Mouse (Mus musculus) inflammation-experienced regulatory T-cells, adult 6 months (primary cell): Measurements from ENCODE around the gene Haus3. TPM values are rescaled to one million over a fixed set of nuclear protein-coding genes. Genes with fewer than 3 reads are reported as not detected.

Experiments used
- polyA plus RNA-seq, 3 experiments: library from polyadenylated mRNA; unstranded; fragments of 100-300 nt; shearing (Covaris generic); gene quantifications; one replicate each; pipeline ENCODE4 v1.2.1; 2017

Gene Haus3
- polyA plus RNA-seq, 3 experiments from 2014 or later: 87.3 to 95.6 (median 90.8) TPM

Other genes starting within 250 kb of the Haus3 start
- gene Nelfa, start 233.1 kb downstream of the Haus3 start, polyA plus RNA-seq: 10 to 100 TPM; 38.6 to 41.2 (median 40.0) TPM
- 1 to 10 TPM in 1 of 3 experiments, not detected in 2; 1.5 TPM for gene Gm1673, start 186.1 kb downstream of the Haus3 start, polyA plus RNA-seq
- not detected for gene Nat8l, start 173.5 kb downstream of the Haus3 start, polyA plus RNA-seq
- gene Poln, start 79 bp downstream of the Haus3 start, polyA plus RNA-seq: 1 to 10 TPM in 2 of 3 experiments, under 1 TPM in 1; 0.47 to 5.8 (median 1.5) TPM
- 100 to 1,000 TPM in 2 of 3 experiments, 10 to 100 TPM in 1; 94.4 to 152 (median 117) TPM for gene Mxd4, start 18.2 kb upstream of the Haus3 start, polyA plus RNA-seq
- gene Zfyve28, start 118.9 kb upstream of the Haus3 start, polyA plus RNA-seq: 1 to 10 TPM; 1.5 to 5.6 (median 4.6) TPM
- not detected for gene Cfap99, start 119.1 kb upstream of the Haus3 start, polyA plus RNA-seq
- 100 to 1,000 TPM; 104 to 122 (median 113) TPM for gene Rnf4, start 166.8 kb upstream of the Haus3 start, polyA plus RNA-seq
- gene Fam193a, start 200.4 kb upstream of the Haus3 start, polyA plus RNA-seq: 10 to 100 TPM; 10.8 to 19.8 (median 14.9) TPM